Mouse (Mus musculus): ENCODE results near the gene Nos2. TPM values are rescaled to one million over a fixed set of nuclear protein-coding genes. Genes with fewer than 3 reads are reported as not detected.
A peak's percentile ranks its signal among the peaks of the same experiment; 100 is the strongest.

The Nos2 gene
- polyA plus RNA-seq, 2 experiments, result 0.02 TPM; not detected in 1

- no peaks in the 10 kb centered on the region for H3K9me3 ChIP-seq (ENCODE audit: control insufficient read depth, low read length)
- ATAC-seq (ENCODE audit: insufficient read depth), result no peak
Measured at GRCm38 (mm10) chr11:78967371-78967770, 46.8 kb downstream of the Nos2 start.

GRCm38 (mm10) chr11:78968121-78968520 lies 47.5 kb downstream of the Nos2 start:
- Histone ChIP-seq H3K9ac (replicated peaks) (no peak overlapping the region), H3K9me3 (ENCODE audit: control insufficient read depth, low read length) (no peaks in the 10 kb centered on the region), H3K4me3 (ENCODE audit: insufficient read depth in 1 of 2, low read depth in 2 of 2, low read length in 2 of 2) (no peak overlapping the region), H3K4me1 (replicated peaks; ENCODE audit: control insufficient read depth in 2 of 2, insufficient read depth in 2 of 2, low read length in 1 of 2) (peaks cover 0 to 2% of the 10 kb centered on the region in 2 experiments; a peak in 1 of 4 replicates), H3K4me2 (ENCODE audit: low read depth) (no peak overlapping the region), H3K27me3 (ENCODE audit: control insufficient read depth, insufficient read depth, low read length) (no peaks in the 10 kb centered on the region), H3K27ac (no peak overlapping the region), H3K36me3 (replicated peaks; ENCODE audit: control insufficient read depth, insufficient read depth, low read depth) (no peaks in the 10 kb centered on the region)
- DNase-seq (ENCODE audit: low read depth in 3 of 3, low spot score in 3 of 3) (no peak), ATAC-seq (ENCODE audit: insufficient read depth) (no peak)
- 66% methylated on average over 4 of the region's 4 CpGs for WGBS (ENCODE audit: insufficient replicate concordance)
- no peak for TF ChIP-seq CTCF (IDR thresholded peaks at IDR 0.05; ENCODE audit: low read depth)
- TF ChIP-seq EP300 (IDR thresholded peaks at IDR 0.05; ENCODE audit: low read depth), result no peak

More at GRCm38 (mm10) chr11:78967371-78967770, 46.8 kb downstream of the Nos2 start:
- Histone ChIP-seq H3K4me2 (ENCODE audit: low read depth) (no peak overlapping the region), H3K4me3 (ENCODE audit: insufficient read depth in 1 of 2, low read depth in 2 of 2, low read length in 2 of 2) (no peak overlapping the region), H3K9ac (replicated peaks) (no peak overlapping the region), H3K36me3 (replicated peaks; ENCODE audit: control insufficient read depth, insufficient read depth, low read depth) (no peaks in the 10 kb centered on the region), H3K27ac (no peak overlapping the region), H3K4me1 (replicated peaks; ENCODE audit: control insufficient read depth in 2 of 2, insufficient read depth in 2 of 2, low read length in 1 of 2) (peaks cover 0 to 2% of the 10 kb centered on the region in 2 experiments; a peak in 1 of 4 replicates), H3K27me3 (ENCODE audit: control insufficient read depth, insufficient read depth, low read length) (no peaks in the 10 kb centered on the region)
- WGBS (ENCODE audit: insufficient replicate concordance), result 12% methylated on average over 4 of the region's 4 CpGs
- DNase-seq (ENCODE audit: low read depth in 3 of 3, low spot score in 3 of 3), result peak in 1 of 3 experiments; percentile 20
- peak; percentile 73 for TF ChIP-seq CTCF (IDR thresholded peaks at IDR 0.05; ENCODE audit: low read depth)
- TF ChIP-seq EP300 (IDR thresholded peaks at IDR 0.05; ENCODE audit: low read depth), result no peak

GRCm38 (mm10) chr11:78971096-78971495 lies 50.5 kb downstream of the Nos2 start:
- no peak overlapping the region for H3K9ac ChIP-seq (replicated peaks)
- DNase-seq (ENCODE audit: low read depth in 3 of 3, low spot score in 3 of 3) (no peak), ATAC-seq (ENCODE audit: insufficient read depth) (no peak)
- WGBS (ENCODE audit: insufficient replicate concordance), result 70% methylated on average over 8 of the region's 8 CpGs
- TF ChIP-seq EP300 (IDR thresholded peaks at IDR 0.05; ENCODE audit: low read depth) (no peak), CTCF (IDR thresholded peaks at IDR 0.05; ENCODE audit: low read depth) (no peak)
- no peaks in the 10 kb centered on the region for H3K27me3 ChIP-seq (ENCODE audit: control insufficient read depth, insufficient read depth, low read length)
- no peak overlapping the region for H3K4me2 ChIP-seq (ENCODE audit: low read depth)
- no peaks in the 10 kb centered on the region for H3K9me3 ChIP-seq (ENCODE audit: control insufficient read depth, low read length)
- H3K4me1 ChIP-seq (replicated peaks; ENCODE audit: control insufficient read depth in 2 of 2, insufficient read depth in 2 of 2, low read length in 1 of 2), result peaks cover 0 to 6% of the 10 kb centered on the region in 2 experiments; a peak in 1 of 4 replicates
- no peaks in the 10 kb centered on the region for H3K36me3 ChIP-seq (replicated peaks; ENCODE audit: control insufficient read depth, insufficient read depth, low read depth)
- no peak overlapping the region for H3K4me3 ChIP-seq (ENCODE audit: insufficient read depth in 1 of 2, low read depth in 2 of 2, low read length in 2 of 2)
- no peak overlapping the region for H3K27ac ChIP-seq

- Histone ChIP-seq H3K9ac (replicated peaks) (no peak overlapping the region), H3K4me3 (ENCODE audit: insufficient read depth in 1 of 2, low read depth in 2 of 2, low read length in 2 of 2) (no peak overlapping the region), H3K27me3 (ENCODE audit: control insufficient read depth, insufficient read depth, low read length) (no peaks in the 10 kb centered on the region), H3K9me3 (ENCODE audit: control insufficient read depth, low read length) (no peaks in the 10 kb centered on the region), H3K4me1 (replicated peaks; ENCODE audit: control insufficient read depth in 2 of 2, insufficient read depth in 2 of 2, low read length in 1 of 2) (peaks cover 0 to 6% of the 10 kb centered on the region in 2 experiments; a peak in 1 of 4 replicates), H3K27ac (no peak overlapping the region), H3K36me3 (replicated peaks; ENCODE audit: control insufficient read depth, insufficient read depth, low read depth) (no peaks in the 10 kb centered on the region), H3K4me2 (ENCODE audit: low read depth) (no peak overlapping the region)
- DNase-seq (ENCODE audit: low read depth in 3 of 3, low spot score in 3 of 3) (no peak), ATAC-seq (ENCODE audit: insufficient read depth) (no peak)
- WGBS (ENCODE audit: insufficient replicate concordance), result 72% methylated on average over 3 of the region's 3 CpGs
- no peak for TF ChIP-seq EP300 (IDR thresholded peaks at IDR 0.05; ENCODE audit: low read depth)
- TF ChIP-seq CTCF (IDR thresholded peaks at IDR 0.05; ENCODE audit: low read depth), result no peak
Measured at GRCm38 (mm10) chr11:78971746-78972145, 51.2 kb downstream of the Nos2 start.

- ATAC-seq (ENCODE audit: insufficient read depth) (no peak), DNase-seq (ENCODE audit: low read depth in 3 of 3, low spot score in 3 of 3) (no peak)
- Histone ChIP-seq H3K36me3 (replicated peaks; ENCODE audit: control insufficient read depth, insufficient read depth, low read depth) (no peaks in the 10 kb centered on the region), H3K4me3 (ENCODE audit: insufficient read depth in 1 of 2, low read depth in 2 of 2, low read length in 2 of 2) (no peak overlapping the region), H3K4me1 (replicated peaks; ENCODE audit: control insufficient read depth in 2 of 2, insufficient read depth in 2 of 2, low read length in 1 of 2) (peaks cover 0 to 6% of the 10 kb centered on the region in 2 experiments; a peak in 1 of 4 replicates), H3K4me2 (ENCODE audit: low read depth) (no peak overlapping the region), H3K9ac (replicated peaks) (no peak overlapping the region), H3K27me3 (ENCODE audit: control insufficient read depth, insufficient read depth, low read length) (no peaks in the 10 kb centered on the region), H3K9me3 (ENCODE audit: control insufficient read depth, low read length) (no peaks in the 10 kb centered on the region), H3K27ac (no peak overlapping the region)
- TF ChIP-seq EP300 (IDR thresholded peaks at IDR 0.05; ENCODE audit: low read depth) (no peak), CTCF (IDR thresholded peaks at IDR 0.05; ENCODE audit: low read depth) (no peak)
- 47% methylated on average over 6 of the region's 6 CpGs for WGBS (ENCODE audit: insufficient replicate concordance)
Measured at GRCm38 (mm10) chr11:78972328-78972727, 51.7 kb downstream of the Nos2 start.

Measured in liver, embryonic 14.5 days (tissue).